Mouse (Mus musculus): ENCODE measurements around the gene Fbxl8.
"Not testable (repeated sequence)": the region's sequence is repeated elsewhere in the genome, so short reads cannot be mapped to it uniquely, and the experiment has no call there.

The Fbxl8 gene

DNA sequence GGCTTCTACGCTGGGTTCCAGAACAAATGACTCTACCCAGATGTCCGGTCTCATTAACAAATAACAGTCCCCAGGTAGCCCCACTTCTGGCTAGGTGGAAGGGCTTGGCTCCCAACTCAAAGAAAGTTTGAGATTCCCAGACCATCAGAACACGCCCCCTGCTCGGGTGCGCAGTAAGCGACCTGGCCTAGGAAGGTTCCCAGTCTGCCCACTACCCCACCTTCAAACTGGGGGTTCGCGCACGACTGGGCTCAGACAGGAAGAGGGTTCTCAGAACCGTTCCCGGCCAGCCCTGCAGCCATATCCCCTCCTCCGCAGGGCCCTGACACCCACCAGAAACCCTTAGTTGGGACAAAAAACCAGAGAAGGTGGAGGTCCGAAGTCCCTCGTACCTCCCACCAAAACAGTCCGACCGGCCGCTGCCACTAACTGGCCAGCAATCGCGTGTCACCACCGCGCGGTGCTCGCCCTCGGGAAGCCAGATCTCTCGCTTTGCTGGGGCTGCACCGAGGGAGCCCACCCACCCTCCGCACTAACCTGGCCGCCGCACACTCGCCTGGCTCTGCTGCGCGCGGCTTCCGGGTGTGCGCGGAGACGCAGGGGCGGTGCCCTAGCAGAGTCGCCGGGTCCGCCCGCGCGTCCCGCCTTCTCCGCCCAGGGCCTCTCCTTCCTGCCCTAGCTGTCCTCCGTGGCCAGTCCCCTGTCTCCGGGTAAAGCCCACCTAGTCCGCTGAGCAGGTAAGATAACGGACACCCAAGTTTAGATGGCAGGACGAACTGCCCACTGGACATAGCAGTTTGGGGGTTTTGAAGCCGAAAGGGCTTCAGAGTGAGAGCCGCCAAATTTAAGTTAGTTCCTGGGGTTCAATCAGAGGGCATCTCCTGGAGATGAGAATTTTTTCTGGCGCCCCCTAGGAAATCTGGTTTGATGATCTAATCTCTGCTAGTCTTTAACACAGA, at the start of gene Fbxl8, which contains the start of gene Tradd:
Fbxl8 (plus strand) TSS at position 625 of the 959 bp plus-strand sequence.
Tradd (minus strand) TSS at position 586 of the 959 bp plus-strand sequence.
- peak; percentile 62 for DNase-seq (ENCODE audit: low spot score)

DNA sequence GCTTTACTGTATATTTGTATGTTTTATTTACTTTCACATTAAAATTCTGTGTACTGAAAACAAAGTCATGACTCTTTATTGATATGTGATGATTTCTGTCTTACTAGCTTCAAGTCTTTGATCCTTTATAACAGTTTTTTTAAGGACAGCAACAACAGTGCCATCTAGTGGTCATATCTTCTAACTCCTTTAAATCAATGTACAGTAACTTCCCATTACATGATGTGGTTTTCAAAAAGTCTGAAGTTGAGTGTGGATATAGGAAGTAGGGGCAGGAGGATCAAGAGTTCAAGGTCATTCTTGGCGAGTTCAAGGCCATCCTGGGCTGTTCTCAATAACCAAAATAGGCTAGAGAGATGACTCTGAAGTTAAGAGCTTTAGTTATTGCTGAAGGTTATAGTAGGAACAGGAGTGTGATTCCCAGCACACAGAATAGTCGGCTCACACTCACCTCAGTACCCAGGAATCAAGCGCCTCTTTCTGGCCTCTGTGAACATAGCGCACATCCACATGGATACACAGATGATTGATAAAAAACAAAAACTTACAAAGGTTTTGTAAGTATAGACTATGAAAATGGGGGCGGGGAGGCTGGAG, 46.4 kb upstream of the Fbxl8 start:
- DNase-seq (ENCODE audit: low spot score): peak; percentile 62

DNA sequence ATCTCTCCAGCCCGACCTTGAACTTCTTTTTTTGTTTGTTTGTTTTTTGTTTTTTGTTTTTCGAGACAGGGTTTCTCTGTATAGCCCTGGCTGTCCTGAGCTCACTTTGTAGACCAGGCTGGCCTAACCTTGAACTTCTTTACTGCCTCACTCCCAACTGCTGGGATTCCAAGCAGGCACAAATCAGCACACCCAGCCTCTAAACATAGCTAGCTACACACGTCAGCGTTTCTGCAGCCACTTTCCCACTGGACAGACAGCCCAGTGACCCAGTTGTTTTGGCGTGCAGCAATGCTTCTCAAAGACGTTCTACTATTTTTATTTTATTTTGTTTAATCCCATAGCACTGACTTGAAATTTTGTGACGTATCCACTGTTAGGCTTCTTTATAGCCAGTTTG, 40.6 kb upstream of the Fbxl8 start:
- DNase-seq (ENCODE audit: low spot score): no peak

DNA sequence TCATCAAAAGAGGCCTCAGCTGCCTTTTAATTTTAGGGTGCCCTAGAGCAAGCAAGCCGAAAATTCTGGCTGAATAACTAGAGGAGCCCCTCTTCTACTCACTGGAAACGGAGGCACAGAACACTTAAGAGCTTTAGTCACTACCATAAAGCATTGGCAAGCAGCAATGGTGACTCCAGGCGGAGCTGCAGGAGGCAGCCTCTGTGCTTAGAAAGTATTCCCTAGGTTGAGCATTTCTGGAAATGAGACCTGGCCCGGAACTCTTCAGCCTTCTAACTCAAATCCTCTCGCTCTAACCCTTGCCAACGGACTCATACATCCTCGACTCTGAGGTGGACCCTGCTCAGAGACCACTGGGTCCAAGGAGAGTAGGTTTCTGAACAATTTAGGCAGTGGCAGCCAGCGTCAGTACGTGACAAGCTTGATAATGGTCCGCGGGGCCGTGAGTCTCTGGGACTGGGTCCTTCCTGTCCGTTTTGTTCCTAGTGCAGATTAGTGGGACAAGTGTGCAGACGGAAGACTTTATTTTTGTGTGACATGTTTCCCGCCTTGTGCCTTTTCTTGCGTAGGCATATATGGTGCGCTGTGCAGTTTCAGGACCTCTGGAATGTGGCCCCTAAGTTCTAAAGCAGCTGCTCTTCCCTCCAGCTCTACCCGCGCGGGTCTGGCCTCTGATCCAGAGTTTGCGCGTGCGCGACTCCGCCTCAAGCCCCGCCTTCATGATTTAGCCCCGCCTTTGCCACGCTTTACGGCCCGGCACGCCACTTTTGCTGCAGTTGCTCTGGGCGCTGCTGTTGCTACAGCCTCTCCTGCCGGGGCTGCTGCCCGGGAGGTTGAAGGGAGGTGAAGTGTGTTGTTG, 39.8 kb upstream of the Fbxl8 start, which contains the start of gene D230025D16Rik:
D230025D16Rik (plus strand) TSS at position 733 of the 859 bp plus-strand sequence.
- peak; percentile 95 for DNase-seq (ENCODE audit: low spot score)

DNA sequence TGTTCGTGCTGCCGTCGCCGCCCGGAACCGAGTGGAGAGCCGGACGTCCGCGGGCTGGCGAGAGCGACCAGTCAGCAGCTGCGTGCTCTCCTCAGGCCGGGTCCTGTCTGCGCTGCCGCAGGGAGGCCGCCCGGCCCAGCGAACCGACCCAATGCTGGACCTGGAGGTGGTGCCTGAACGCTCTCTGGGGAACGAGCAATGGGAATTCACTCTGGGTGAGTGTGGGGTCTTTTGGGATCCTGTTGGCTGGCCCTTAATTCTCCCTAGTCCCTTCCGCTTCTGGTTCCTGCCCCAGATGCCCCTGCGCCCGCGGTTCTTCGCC, 39.2 kb upstream of the Fbxl8 start:
- no peak for DNase-seq (ENCODE audit: low spot score)

DNA sequence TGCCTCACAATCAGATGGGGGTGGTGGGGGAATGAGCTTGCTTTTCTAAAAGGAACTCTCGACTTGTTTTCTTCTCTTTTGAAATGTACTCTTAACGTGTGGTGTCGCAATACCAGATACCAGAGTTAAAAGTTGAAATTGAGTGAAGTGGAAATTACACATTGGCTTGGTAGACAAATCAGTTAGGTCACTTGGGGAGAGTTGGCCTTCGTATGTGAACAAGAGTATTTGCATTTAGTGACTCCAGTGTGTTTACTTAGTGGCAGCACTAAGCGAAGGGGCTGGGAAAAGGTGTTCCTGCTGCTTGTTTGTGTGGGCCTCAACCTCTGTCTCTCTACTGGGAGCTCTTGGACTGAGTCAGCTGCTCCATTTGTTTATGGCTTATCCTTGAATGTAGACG, 38.5 kb upstream of the Fbxl8 start:
- peak; percentile 32 for DNase-seq (ENCODE audit: low spot score)

DNA sequence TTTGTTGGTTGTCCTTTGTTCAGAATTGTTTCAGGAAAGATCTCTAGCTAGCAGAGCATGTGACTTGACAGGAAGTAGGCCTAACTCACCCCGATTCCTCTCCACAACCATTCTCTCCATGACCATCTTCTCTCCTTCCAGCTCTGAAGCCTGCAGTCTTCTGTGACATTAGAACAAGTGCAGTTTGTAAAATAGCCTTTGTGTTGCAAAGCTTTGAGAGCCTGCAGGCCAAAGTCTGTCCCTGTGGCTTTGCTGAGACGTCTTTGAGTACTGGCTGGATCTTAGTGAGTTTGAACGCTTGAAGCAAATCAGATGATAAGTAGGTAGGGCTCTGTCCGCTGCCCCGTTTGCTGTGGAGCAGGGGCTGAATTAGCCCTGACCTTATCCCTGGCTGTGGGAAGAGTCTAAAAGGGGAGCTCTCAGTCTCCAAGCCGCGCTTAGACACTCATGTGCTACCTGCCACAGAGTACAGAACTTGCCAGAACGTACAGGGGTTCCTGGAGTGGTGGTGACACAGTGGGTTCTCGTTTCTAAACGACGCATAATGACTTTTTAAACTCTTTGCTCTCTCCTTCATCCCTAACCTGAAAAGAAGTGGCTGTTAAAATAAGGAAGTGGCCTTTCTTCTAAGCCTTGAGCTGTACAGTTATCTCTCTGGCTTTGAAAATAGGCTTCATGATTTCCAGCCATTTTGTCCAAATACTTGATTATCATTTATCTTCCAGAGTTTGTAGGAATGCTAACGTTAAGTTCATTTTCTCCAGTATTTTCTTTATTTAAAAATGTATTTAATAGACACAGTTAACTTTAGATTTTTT, 32.7 kb upstream of the Fbxl8 start:
- no peak for DNase-seq (ENCODE audit: low spot score)

DNA sequence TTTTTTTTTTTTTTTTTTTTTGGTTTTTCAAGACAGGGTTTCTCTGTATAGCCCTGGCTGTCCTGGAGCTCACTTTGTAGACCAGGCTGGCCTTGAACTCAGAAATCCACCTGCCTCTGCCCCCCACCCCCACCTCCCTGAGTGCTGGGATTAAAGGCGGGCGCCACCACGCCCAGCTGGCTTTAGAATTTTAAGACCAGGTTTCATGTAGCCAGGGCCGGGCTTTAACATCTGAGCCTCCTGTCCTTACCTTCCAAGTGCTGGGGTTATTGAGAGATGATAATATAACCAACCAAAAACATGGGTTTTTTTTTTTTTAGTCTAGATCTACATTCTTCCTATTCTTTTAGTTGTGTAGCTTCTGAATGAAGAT, 32.1 kb upstream of the Fbxl8 start:
- not testable (repeated sequence) for DNase-seq (ENCODE audit: low spot score)

DNA sequence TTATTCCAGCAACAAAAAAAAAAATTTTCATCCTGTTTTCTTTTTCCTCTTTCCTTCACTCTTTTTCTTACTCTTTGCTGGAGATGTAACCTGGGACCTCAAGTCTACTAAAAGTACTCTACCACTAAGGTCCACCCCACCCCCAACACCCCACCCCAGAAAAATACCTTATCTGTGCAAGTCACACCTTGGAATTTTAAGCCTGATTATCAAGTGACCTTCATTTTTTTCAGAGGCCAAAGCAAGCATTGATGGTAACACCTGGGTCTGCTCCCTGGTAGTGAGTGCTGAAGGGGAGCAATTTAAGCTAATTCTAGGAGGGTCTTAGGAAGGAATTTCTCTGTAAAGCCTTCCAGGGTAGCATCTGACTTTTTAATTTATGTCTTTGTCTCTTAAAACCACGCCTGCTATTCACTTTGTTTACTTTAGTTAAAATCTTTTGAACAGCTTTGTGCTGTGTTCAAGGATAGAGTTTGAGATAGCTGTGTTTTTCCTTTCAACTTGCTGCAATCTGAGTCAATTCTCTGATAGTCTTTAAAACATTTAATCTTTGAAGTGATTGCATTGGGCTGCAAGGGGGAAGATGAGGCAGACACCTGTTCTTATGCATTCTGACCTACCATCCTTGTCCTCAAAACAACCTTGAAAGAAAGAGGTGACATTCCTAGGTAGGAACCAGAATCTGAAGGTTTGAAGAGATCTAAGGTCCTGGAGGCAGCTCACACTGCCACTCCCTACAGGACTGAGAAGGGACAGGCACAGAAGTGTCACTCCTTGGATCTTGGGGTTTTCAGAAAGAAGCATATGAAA, 31.1 kb upstream of the Fbxl8 start:
- peak; percentile 26 for DNase-seq (ENCODE audit: low spot score)

DNA sequence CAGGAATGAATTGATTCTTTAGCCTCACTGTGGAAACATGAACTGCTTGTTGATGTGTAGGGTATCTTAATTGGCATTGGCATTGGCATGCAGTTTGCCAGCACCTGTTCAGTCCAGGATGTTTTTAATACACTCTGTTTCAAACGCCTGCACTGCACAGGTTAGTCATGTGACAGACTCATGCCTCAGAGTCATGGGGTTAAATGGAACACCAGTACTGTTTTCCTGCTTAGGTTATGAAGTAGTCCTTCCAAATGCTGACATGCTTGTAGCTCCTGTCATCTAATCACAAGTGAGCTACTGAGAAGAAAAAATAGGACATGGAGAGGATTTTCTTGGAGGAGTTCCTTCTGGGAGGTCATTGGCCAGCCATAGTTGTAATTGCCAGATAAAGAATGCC, 29.2 kb upstream of the Fbxl8 start:
- no peak for DNase-seq (ENCODE audit: low spot score)

DNA sequence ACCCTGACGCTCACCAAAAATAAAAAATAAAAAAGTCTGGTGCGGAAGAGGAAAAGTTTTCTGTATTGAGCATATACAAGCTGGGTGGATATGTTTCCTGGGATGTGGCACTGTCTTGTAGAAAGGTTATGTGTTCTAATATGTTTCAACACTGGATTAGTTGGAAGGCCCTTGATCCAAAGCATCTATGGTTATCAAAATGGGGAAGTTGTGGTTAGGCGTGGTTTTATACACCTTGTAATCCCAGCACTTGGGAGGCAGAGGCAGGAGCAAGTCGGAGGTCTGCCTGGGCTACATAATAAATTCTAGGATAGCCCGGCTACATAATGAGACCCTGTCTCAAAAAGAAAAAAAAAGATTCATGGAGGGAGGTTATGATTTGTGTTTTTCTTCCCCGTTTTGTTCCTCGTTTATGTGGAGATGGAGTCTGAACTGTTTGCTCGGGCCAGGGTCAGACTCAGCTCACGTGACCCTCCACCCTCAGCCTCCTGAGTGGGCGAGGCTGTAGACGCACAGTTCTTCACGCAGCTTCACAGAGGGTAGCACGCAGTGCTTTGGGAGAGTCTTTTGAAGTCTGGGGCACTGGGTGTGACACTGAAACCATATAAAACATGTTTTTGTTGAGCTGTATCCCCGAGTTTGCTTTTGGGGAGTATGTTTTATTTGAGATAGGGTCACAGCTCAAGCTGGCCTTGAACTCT, 26.9 kb upstream of the Fbxl8 start:
- DNase-seq (ENCODE audit: low spot score): no peak

DNA sequence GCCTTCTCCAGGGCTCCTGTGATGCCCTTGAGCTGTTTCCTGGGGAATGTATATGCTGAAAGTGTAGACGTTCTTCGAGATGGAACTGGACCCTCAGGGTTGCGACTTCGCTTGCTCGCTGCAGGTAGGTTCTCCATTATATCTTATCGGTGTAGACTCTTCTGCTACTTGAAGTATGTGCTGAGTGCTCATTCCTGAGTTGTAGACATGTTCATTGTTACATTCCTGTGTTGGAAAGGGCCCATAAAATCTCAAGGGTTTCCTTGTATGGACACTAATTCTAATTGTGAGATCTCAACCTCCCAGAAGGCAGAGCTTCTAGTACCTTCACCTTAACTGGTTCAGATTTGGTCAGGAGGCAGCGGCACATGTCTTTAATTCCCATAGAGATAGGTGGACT, 23.4 kb upstream of the Fbxl8 start:
- no peak for DNase-seq (ENCODE audit: low spot score)

DNA sequence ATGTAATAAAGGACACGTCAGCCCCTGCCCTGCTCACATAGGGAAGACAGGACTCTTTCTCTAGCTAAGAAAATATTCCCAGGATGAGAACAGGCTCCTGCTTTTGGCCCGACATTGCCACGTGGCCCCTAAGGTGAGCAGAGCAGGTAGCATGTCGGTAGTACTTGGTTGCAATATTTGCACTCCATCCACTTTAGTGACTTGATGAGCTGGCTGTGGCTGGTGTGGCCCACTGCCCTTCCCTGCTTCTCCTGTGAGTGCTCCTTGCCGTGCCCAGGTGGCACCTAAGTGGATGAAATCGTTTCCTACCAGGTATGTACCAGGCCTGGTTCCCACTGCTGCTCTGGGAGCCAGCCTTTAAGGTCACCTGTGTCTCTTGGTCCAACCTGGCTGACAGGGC, 12.5 kb upstream of the Fbxl8 start:
- DNase-seq (ENCODE audit: low spot score): no peak

DNA sequence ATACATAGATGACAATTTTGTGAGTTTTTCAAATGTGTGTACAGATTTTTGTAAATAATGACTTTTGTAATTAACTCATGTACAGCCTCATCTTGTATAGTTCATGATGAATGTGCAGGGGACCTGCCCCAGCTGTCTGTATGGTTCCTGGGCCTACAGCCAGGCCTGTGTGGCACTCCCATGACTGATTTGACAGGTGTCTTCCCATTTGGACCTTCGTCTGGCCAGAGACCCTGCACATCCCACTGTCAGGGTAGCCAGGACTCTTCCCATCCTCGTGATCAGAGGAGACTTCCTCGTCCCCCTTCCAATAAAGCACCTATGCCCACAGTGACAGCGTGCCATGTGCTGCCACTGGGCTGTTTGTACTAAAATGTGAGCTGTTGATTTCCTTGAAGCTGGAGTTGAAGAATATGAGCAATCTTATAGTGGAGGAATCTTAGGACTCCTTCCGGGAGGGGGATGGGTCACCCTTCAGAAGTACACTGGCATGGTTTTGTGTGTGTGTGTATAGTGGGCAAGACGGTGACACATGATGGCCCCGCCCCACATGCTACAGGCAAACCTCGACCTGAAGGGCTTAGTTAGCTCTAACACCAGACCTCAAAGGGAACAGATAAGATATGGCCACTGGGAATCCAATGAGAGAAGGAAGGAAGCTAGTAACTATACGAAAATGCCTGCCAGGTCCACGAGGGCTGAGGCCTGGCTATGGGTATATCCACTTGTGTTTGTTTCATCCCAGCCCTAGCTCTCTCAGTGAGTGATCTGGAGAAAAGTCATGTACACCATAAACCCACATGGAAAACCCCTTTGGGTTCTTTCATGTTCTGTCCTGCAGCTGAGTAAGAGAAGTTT, 11.5 kb upstream of the Fbxl8 start:
- DNase-seq (ENCODE audit: low spot score): no peak

DNA sequence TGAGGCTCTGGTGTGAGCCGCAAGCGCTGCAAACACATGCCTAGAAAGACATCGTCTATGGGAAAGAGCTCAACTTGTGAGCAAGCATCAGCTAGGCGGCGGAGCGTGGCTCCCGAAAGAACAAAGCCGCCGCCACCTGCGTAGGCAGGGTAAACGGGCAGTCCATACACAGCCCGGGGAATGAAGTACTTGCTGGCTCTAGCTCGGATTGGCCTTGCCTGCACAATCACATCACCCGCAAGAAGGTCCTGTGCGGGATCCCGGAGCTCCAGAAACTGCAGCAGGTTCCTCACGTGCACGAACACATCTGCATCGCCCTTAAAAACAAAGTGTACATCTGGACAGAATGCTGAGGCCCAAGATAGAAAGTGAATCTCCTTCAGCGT, 10.7 kb upstream of the Fbxl8 start:
- no peak for DNase-seq (ENCODE audit: low spot score)

DNA sequence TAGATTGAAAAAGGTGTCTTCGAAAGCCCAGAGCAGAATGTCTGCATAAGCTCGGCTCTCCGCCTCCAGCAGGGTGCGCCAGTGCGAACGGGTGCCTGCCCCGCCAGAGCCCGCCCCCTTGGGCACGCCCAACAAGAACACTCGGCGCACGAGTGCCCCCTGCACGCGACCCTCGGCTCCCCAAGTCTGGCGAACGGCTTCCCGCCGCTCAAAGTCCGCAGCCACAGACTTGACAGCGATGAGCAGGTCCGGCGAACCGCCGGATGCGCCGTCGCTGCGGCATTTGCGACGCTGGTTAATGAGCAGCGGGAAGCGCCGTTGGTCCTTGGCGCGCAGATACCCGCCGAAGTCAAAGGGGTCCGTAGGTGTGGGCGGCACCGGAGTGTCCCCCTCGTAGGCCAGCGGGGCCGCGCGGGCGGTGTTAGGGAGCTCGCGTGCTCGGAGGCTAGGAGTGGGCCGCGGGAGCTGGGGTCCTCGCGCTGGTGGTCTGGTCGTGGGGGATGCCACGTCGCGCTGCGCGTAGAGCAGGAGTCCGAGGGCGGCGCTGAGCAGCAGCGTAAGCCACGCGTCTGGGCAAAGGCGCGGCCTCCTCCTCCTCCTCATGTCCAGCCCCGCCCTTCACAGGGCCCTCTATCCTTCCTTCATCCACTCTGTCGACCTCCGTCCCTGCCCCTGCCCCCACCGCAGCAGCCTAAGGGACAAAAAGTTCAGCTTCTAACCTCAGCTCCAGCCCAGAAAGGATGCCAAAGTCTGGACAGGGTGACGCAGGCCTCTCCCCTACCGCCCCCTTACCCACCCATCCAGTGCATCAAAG, 10.1 kb upstream of the Fbxl8 start:
- DNase-seq (ENCODE audit: low spot score): peak; percentile 81

DNA sequence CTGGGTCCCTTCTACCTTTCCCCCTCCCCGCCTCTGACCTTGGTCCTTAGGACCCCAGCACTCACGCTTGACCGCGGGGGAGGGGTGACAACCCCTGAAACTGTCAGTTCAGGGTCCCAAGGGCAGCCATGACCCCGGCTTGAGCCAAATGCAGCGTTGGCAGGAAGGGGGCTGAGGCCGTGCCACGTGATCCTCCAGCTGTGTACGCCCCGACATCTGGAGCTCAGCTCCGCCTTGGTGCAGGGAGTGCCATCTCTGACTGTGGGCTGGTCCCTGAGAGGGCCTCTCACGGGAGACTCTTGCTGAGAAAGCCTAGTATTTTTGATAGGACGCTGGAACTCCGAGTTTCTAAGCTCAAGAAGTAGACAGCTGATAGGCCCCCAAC, 9.5 kb upstream of the Fbxl8 start, which contains the start of gene B3gnt9:
B3gnt9 (minus strand) TSS at position 188 of the 385 bp plus-strand sequence.
- peak; percentile 79 for DNase-seq (ENCODE audit: low spot score)

Measured in c-Kit-positive CD71-positive TER-119-positive erythroid progenitor cells, embryonic 14.5 days (primary cell).